30 mouse cellular contexts compared by ENCODE assay signal in genomic region chr8:61643215-61643614, GRCm38 (mm10).
DNase-seq lines count a peak whose midpoint lies in the region; ATAC-seq and TF ChIP-seq lines count a peak whose summit lies in the region.
"Had no signal": no experiment of that assay in that cellular context is flagged by ENCODE, and none has a peak within 500 bp of the region (broad histone marks: within the 10 kb centered on the region; RNA-seq: fewer than 3 reads in every experiment).

No protein-coding gene starts in this region.

- H3K36me3 ChIP-seq in intestine, embryonic 14.5 days (ENCODE audit: control insufficient read depth, insufficient read depth, low read length): no peaks in the 10 kb centered on the region
- no peaks in the 10 kb centered on the region for H3K36me3 ChIP-seq in intestine, embryonic 15.5 days
- H3K36me3 ChIP-seq in midbrain, embryonic 10.5 days: no peaks in the 10 kb centered on the region
- H3K36me3 ChIP-seq: embryonic facial prominence, embryonic 13.5 days; forebrain, embryonic 12.5 days; limb, embryonic 10.5 days; limb, embryonic 15.5 days; midbrain, embryonic 13.5 days had no signal

- peaks cover 16% of the 10 kb centered on the region for H3K4me1 ChIP-seq in intestine, embryonic 14.5 days (replicated peaks; ENCODE audit: control insufficient read depth, insufficient read depth, low read length)
- peaks cover 12% of the 10 kb centered on the region for H3K4me1 ChIP-seq in intestine, embryonic 15.5 days (replicated peaks)
- peaks cover 17% of the 10 kb centered on the region for H3K4me1 ChIP-seq in embryonic fibroblast, embryonic 13.5 days (ENCODE audit: control insufficient read depth, insufficient read depth, low read length)
- H3K4me1 ChIP-seq in midbrain, embryonic 10.5 days: no peaks in the 10 kb centered on the region
- H3K4me1 ChIP-seq: forebrain, embryonic 12.5 days; midbrain, embryonic 13.5 days had no signal

- H3K27me3 ChIP-seq in intestine, embryonic 14.5 days (replicated peaks; ENCODE audit: control insufficient read depth, insufficient read depth, low read length): no peaks in the 10 kb centered on the region
- H3K27me3 ChIP-seq in intestine, embryonic 15.5 days (replicated peaks): no peaks in the 10 kb centered on the region
- no peaks in the 10 kb centered on the region for H3K27me3 ChIP-seq in midbrain, embryonic 10.5 days (ENCODE audit: low read depth, poor library complexity, severe bottlenecking)
- H3K27me3 ChIP-seq: embryonic facial prominence, embryonic 13.5 days; forebrain, embryonic 12.5 days; limb, embryonic 15.5 days; midbrain, embryonic 13.5 days had no signal

- DNase-seq in gastrocnemius, adult 2 months: no peak
- DNase-seq in gastrocnemius, postnatal 4 days (ENCODE audit: low spot score in 2 of 2): no peak
- DNase-seq in intestine, embryonic 14.5 days (ENCODE audit: low spot score): peak; percentile 48
- no peak for DNase-seq in spleen, postnatal 14 days (ENCODE audit: low spot score in 2 of 2)
- DNase-seq in midbrain, embryonic 10.5 days (ENCODE audit: low spot score): no peak
- DNase-seq: adrenal gland, postnatal 25 days; cerebellum, adult 11-12 months; cerebellum, adult 9-11 months; gastrocnemius, postnatal 14 days; heart, adult 18-20 months; kidney, adult 2 months; kidney, postnatal 36 days; layer of hippocampus, postnatal 36 days; lung, embryonic 14.5 days; retina, postnatal 1 day; right cerebral cortex, postnatal 14 days; thymus, adult 18-20 months; thymus, postnatal 25 days had no signal

- intact Hi-C loops in gastrocnemius, adult 2 months (cut with DNase I): no loop called here

- H3K4me2 ChIP-seq in intestine, embryonic 14.5 days (ENCODE audit: low read length): no peak overlapping the region
- H3K4me2 ChIP-seq in intestine, embryonic 15.5 days (replicated peaks): no peak overlapping the region
- H3K4me2 ChIP-seq: embryonic facial prominence, embryonic 13.5 days; forebrain, embryonic 12.5 days; hindbrain, embryonic 14.5 days; limb, embryonic 15.5 days; lung, embryonic 14.5 days; midbrain, embryonic 13.5 days had no signal

- WGBS in intestine, embryonic 14.5 days: 59% methylated on average over 3 of the region's 3 CpGs
- 60% methylated on average over 3 of the region's 3 CpGs for WGBS in intestine, embryonic 15.5 days
- WGBS in midbrain, embryonic 10.5 days: 89% methylated on average over 3 of the region's 3 CpGs

- ATAC-seq in intestine, embryonic 14.5 days (replicated peaks; ENCODE audit: low FRiP score, low TSS enrichment, low read depth): no peak
- no peak for ATAC-seq in intestine, embryonic 15.5 days
- ATAC-seq: inflammation-experienced regulatory T-cells, adult 6 months; midbrain, embryonic 13.5 days had no signal

- TF ChIP-seq POLR2A in embryonic fibroblast, embryonic 13.5 days (IDR thresholded peaks at IDR 0.05; ENCODE audit: low read depth, low read length): no peak

- H3K9ac ChIP-seq in intestine, embryonic 14.5 days (ENCODE audit: low read length): no peak overlapping the region
- no peak overlapping the region for H3K9ac ChIP-seq in intestine, embryonic 15.5 days
- H3K9ac ChIP-seq: embryonic facial prominence, embryonic 13.5 days; forebrain, embryonic 12.5 days; hindbrain, embryonic 14.5 days; limb, embryonic 15.5 days; liver, embryonic 14.5 days; lung, embryonic 14.5 days; midbrain, embryonic 13.5 days had no signal

- no peaks in the 10 kb centered on the region for H3K9me3 ChIP-seq in intestine, embryonic 14.5 days (ENCODE audit: control insufficient read depth, low read length)
- no peaks in the 10 kb centered on the region for H3K9me3 ChIP-seq in intestine, embryonic 15.5 days
- no peaks in the 10 kb centered on the region for H3K9me3 ChIP-seq in midbrain, embryonic 10.5 days (replicated peaks)
- H3K9me3 ChIP-seq: embryonic facial prominence, embryonic 13.5 days; forebrain, embryonic 12.5 days; limb, embryonic 10.5 days; limb, embryonic 15.5 days; megakaryocyte, embryonic 14.5 days; midbrain, embryonic 13.5 days had no signal

- no peak overlapping the region for H3K4me3 ChIP-seq in gastrocnemius, adult 2 months
- H3K4me3 ChIP-seq in intestine, embryonic 14.5 days (ENCODE audit: low read depth, low read length): no peak overlapping the region
- H3K4me3 ChIP-seq in intestine, embryonic 15.5 days (replicated peaks): no peak overlapping the region
- no peak overlapping the region for H3K4me3 ChIP-seq in embryonic fibroblast, embryonic 13.5 days (ENCODE audit: insufficient read depth, low read length)
- H3K4me3 ChIP-seq in midbrain, embryonic 10.5 days: no peak overlapping the region
- H3K4me3 ChIP-seq: embryonic facial prominence, embryonic 13.5 days; erythroblast, embryonic 14.5 days; forebrain, embryonic 12.5 days; limb, embryonic 10.5 days; limb, embryonic 15.5 days; megakaryocyte, embryonic 14.5 days; midbrain, embryonic 13.5 days had no signal

- H3K27ac ChIP-seq in gastrocnemius, adult 2 months: peak overlapping the region; percentile 44; the same call in 1 of the 2 replicates
- H3K27ac ChIP-seq in intestine, embryonic 14.5 days (ENCODE audit: low read depth): no peak overlapping the region
- no peak overlapping the region for H3K27ac ChIP-seq in intestine, embryonic 15.5 days
- H3K27ac ChIP-seq in embryonic fibroblast, embryonic 13.5 days (ENCODE audit: insufficient read depth, low read length): peak overlapping the region; percentile 29; the same call in 1 of the 2 replicates
- H3K27ac ChIP-seq in midbrain, embryonic 10.5 days (replicated peaks): no peak overlapping the region
- H3K27ac ChIP-seq: embryonic facial prominence, embryonic 13.5 days; forebrain, embryonic 12.5 days; hindbrain, embryonic 14.5 days; limb, embryonic 10.5 days; limb, embryonic 15.5 days; liver, embryonic 14.5 days; midbrain, embryonic 13.5 days had no signal

- no peak for TF ChIP-seq CTCF in gastrocnemius, adult 2 months (IDR thresholded peaks at IDR 0.05)
- no peak for TF ChIP-seq CTCF in embryonic fibroblast, embryonic 13.5 days (IDR thresholded peaks at IDR 0.05; ENCODE audit: borderline replicate concordance, insufficient read depth, low read length)

Comparison
In these comparisons a context has a peak if more than half of its experiments do, and no peak if none do; other contexts are left out.
1. H3K27ac ChIP-seq: peak in gastrocnemius, adult 2 months (single experiment) and embryonic fibroblast, embryonic 13.5 days (single experiment); none in intestine, embryonic 14.5 days (single experiment), intestine, embryonic 15.5 days (single experiment) and midbrain, embryonic 10.5 days (single experiment).